Mouse (Mus musculus) spleen, adult 2 months (tissue): Measurements from ENCODE around the gene Usp37.

ENCODE experiments used
- CTCF ChIP-seq: fragments of 200-500 bp; IDR thresholded peaks from 2 replicates; pipeline ENCODE4 v1.5.1; 2011; ENCODE audit warnings: mild to moderate bottlenecking, inconsistent platforms; ENCODE audit not compliant: insufficient read depth, insufficient read length, insufficient replicate concordance; ENCODE audit errors: extremely low read depth
- POLR2A ChIP-seq: fragments of 200-500 bp; IDR thresholded peaks from 2 replicates; pipeline ENCODE4 v1.6.1; 2011; ENCODE audit warnings: low read depth, low read length, inconsistent platforms

DNA sequence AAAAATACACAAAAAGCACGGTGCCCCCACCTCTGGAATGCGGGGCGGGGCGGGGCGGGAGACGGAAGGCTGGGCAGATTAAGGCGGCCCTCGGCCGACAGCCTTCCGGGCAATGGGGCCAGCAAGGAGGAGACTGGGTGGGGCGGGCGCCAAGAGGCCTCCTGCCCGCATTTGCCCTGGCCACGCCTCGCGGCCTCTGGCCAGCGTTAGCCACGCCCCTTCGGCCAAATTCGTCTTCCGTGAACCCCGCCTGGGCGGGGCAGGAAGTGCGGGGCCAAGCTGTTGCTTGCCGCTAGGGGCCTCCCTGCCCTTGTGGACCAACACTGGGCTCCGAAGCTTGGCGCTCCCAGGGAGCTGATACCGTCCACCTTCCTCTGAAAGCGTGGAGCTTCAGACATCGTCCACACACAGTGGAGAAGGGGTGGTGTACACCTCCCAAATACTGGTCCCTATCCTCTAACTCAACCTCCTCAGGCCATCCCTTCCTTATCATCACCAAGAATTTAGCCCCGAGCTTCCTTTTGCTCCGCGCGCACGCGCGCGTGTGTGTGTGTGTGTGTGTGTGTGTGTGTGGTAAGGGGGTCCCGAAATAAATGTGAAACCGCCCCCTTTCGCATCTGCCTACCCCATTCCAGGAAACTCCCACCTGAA lies 146.7 kb downstream of the Usp37 start:
- TF ChIP-seq CTCF (peak; percentile 76), POLR2A (peak; percentile 80)
